Mouse (Mus musculus) left cerebral cortex, postnatal 36 days (tissue): Measurements from ENCODE around the gene Rhag. TPM values are rescaled to one million over a fixed set of nuclear protein-coding genes. Genes with fewer than 3 reads are reported as not detected.

Experiments used
- DNase-seq, 2 experiments: peaks; one replicate each; pipeline ENCODE4 v3.0.0; 2021 to 2022; ENCODE audit warnings: low spot score in 2 of 2, mixed read lengths in 1 of 2
- intact Hi-C: fragments of 180-260 bp; cut with DNase I; formaldehyde crosslinking; loops from one replicate; pipeline ENCODE4 v1.15.1; 2025
- total RNA-seq, 2 experiments: library from RNA; stranded (reverse); gene quantifications; 2 replicates each; pipeline ENCODE4 v1.2.3; 2021

Gene Rhag
- total RNA-seq, 2 experiments from 2014 or later, result not detected

- intact Hi-C loops, result no loop called here
- no peak for DNase-seq
These were observed 61.7 kb downstream of the Rhag start for GRCm38 (mm10) chr17:40872626-40873025.

GRCm38 (mm10) chr17:40873582-40874011, 62.7 kb downstream of the Rhag start:
- no peak for DNase-seq
- intact Hi-C loops, result no loop called here

- no peak for DNase-seq
- intact Hi-C loops, result no loop called here
These were observed 63.8 kb downstream of the Rhag start for GRCm38 (mm10) chr17:40874701-40875100.

GRCm38 (mm10) chr17:40875568-40875967, 64.6 kb downstream of the Rhag start:
- intact Hi-C loops, result no loop called here
- DNase-seq, result no peak

DNA sequence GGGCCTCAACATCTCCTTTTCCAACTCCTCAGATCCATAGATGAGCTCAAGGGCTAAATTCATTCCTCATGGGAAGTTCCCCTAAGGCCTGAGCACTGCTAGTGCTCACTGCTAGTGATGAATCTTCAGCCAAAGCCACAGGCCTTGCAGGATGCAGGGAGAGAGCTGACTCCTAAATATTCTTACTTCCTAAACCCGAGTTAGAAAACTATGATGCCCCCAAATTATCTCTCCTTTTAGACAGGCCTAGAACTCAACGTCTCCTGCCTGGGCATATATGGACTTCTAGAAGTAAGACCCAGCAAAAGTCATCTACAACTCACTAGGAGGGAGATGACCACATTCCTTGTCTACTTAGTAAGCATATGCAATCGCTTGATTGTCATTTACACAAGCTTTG, 66.8 kb downstream of the Rhag start:
- intact Hi-C loops, result no loop called here

GRCm38 (mm10) chr17:40879528-40879923, 68.6 kb downstream of the Rhag start:
- DNase-seq, result no peak
- intact Hi-C loops, result no loop called here

More for the DNA sequence above, 66.8 kb downstream of the Rhag start:
- DNase-seq, result no peak

DNA sequence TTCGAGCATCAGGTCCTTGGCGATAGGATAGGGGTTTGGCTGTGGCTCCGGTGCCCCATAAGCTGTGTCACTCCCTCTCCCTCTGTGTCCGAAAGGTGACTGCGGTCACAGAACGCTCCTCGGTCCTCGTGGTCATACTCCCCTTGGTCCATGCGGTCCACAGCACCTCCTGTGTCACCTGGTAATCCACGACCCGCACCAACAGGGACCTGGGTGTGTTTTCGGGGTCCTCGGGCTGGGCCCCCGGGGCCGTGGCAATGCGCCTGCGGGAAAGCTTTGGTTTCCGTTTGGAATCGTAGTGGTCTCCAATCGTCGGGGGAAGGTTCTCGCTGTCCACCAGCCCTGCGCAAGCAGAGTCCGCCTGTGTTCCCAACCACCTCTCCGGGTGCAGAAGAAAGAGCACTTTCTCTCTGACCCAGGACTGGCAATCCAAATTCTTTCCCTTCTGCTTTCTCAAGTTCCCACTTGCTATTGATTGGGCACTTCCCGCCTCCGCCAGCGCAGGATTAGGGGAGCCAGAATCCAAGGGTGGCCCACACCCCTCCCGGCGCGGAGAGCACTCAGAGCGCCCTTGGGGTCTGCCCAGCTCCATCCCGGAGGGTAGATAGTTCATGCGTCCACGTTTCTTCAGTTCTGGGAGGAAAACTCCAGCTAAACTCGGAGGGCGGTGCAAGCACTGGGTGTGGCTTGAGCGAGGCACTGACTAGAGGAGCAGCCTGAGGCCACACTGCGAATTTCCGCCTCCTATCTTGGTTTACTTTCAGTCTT, 69.2 kb downstream of the Rhag start, which contains the start of gene 9130008F23Rik:
Gene 9130008F23Rik, minus strand, starts transcription at position 636 of the 768 bp plus-strand sequence.
- peak; percentile 7 to 13 for DNase-seq
- intact Hi-C loops, result no loop called here

- no peak for DNase-seq
- intact Hi-C loops, result no loop called here
These were observed 71.2 kb downstream of the Rhag start for GRCm38 (mm10) chr17:40882172-40882571.

GRCm38 (mm10) chr17:40885155-40885554, 74.2 kb downstream of the Rhag start:
- intact Hi-C loops, result no loop called here
- no peak for DNase-seq

- intact Hi-C loops, result no loop called here
- DNase-seq, result no peak
These were observed 77.1 kb downstream of the Rhag start for GRCm38 (mm10) chr17:40887849-40888536.

Other genes with a start within 250 kb of the Rhag start
- gene Esp6, start 249.6 kb upstream of the Rhag start, total RNA-seq, result not detected
- not detected for gene Esp4, start 212.5 kb upstream of the Rhag start, total RNA-seq
- not detected for gene Esp3, start 179.1 kb upstream of the Rhag start, total RNA-seq
- not detected for gene Esp1, start 84.0 kb upstream of the Rhag start, total RNA-seq
- not detected for gene Crisp2, start 4.1 kb upstream of the Rhag start, total RNA-seq
- gene 9130008F23Rik, start 69.4 kb downstream of the Rhag start, total RNA-seq, result not detected
- gene Glyatl3, start 103.2 kb downstream of the Rhag start, total RNA-seq, result not detected
- 10 to 100 TPM; 34.0 to 44.5 TPM for gene Mut, start 123.6 kb downstream of the Rhag start, total RNA-seq
- 1 to 10 TPM; 3.7 to 4.9 TPM for gene Cenpq, start 123.9 kb downstream of the Rhag start, total RNA-seq